Mouse (Mus musculus): ENCODE results near the gene Hlx. TPM values are rescaled to one million over a fixed set of nuclear protein-coding genes. Genes with fewer than 3 reads are reported as not detected.
A peak's percentile ranks its signal among the peaks of the same experiment; 100 is the strongest.

Gene Hlx
- polyA plus RNA-seq, 2 experiments = 16.2 to 21.8 TPM

GRCm38 (mm10) chr1:184728561-184729115 lies 3.8 kb downstream of the Hlx start:
- Histone ChIP-seq H3K36me3 (ENCODE audit: control insufficient read depth, insufficient read depth, low read length) (no peaks in the 10 kb centered on the region; the same call in 1 of the 2 replicates), H3K4me2 (replicated peaks; ENCODE audit: low read depth, low read length, severe bottlenecking) (peak overlapping the region; percentile 93), H3K9me3 (ENCODE audit: control insufficient read depth, low read length) (no peaks in the 10 kb centered on the region), H3K9ac (ENCODE audit: low read depth, low read length, severe bottlenecking) (peak overlapping the region; percentile 18; the same call in 1 of the 2 replicates), H3K27ac (replicated peaks; ENCODE audit: low read depth, low read length) (no peak overlapping the region), H3K27me3 (ENCODE audit: control insufficient read depth, insufficient read depth, low read length) (peaks cover 89% of the 10 kb centered on the region), H3K4me1 (ENCODE audit: control insufficient read depth, insufficient read depth, low read length) (peaks cover 12% of the 10 kb centered on the region), H3K4me3 (replicated peaks; ENCODE audit: low read length) (peak overlapping the region; percentile 60)
- TF ChIP-seq POLR2A (IDR thresholded peaks at IDR 0.05; ENCODE audit: borderline replicate concordance, extremely low read depth, insufficient read depth, insufficient read length) = no peak
- 14% methylated on average over 6 of the region's 6 CpGs for WGBS
- ATAC-seq (ENCODE audit: low FRiP score, low read depth) = no peak
- DNase-seq (ENCODE audit: low spot score) = no peak

DNA sequence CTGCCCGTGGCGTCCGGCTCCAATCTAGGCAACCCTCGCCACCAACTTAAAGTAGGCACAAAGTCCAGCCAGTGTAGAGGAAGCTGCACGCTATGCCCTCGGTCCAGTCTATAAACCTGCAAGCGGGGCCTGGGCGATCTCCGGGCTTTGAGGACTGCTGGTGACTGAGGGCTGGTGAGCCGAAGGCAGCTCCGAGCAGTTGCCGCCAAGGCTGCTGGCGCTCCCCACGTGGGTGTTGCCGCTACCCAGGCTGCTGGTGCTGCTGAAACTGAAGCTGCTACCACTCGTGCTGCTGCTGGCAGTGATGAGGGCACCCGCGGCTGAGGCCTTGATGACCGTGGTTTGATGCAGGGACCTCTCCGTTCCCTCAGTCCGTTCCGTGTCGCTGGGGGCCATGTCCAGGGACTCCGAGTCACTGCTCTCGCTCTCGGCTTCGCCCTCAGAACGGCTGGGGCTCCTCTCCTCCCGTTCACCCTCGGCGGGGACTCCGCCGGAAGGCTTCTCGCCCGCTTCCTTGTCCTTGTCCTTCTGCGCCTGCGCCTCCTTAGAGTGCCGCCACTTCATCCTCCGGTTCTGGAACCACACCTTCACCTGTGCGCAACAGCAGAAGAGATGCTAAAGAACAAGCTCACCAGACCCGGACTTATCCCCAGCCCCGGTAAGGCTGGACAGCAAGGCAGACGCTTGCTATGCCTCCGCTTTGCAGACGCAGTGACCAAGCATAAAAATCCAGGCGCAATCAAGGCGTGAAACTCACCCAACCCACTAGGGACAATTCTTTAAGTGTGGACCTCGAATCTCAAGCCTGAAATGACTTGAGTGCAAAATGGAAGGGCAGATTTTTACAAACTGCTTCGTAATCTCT lies 4.8 kb downstream of the Hlx start:
- H3K36me3 ChIP-seq (ENCODE audit: control insufficient read depth, insufficient read depth, low read length) = no peaks in the 10 kb centered on the region; the same call in 1 of the 2 replicates
- H3K4me3 ChIP-seq (replicated peaks; ENCODE audit: low read length) = peak overlapping the region; percentile 60
- 5% methylated on average over 49 of the region's 49 CpGs for whole genome bisulfite sequencing
- H3K27me3 ChIP-seq (ENCODE audit: control insufficient read depth, insufficient read depth, low read length) = peaks cover 89% of the 10 kb centered on the region
- peak overlapping the region; percentile 93 for H3K4me2 ChIP-seq (replicated peaks; ENCODE audit: low read depth, low read length, severe bottlenecking)
- ATAC-seq (ENCODE audit: low FRiP score, low read depth) (0 out of 2 replicates have a peak, but pooled peaks have one; percentile 31), DNase-seq (ENCODE audit: low spot score) (no peak)
- peaks cover 9% of the 10 kb centered on the region for H3K4me1 ChIP-seq (ENCODE audit: control insufficient read depth, insufficient read depth, low read length)
- no peaks in the 10 kb centered on the region for H3K9me3 ChIP-seq (ENCODE audit: control insufficient read depth, low read length)
- peak overlapping the region; percentile 39; the same call in 1 of the 2 replicates for H3K9ac ChIP-seq (ENCODE audit: low read depth, low read length, severe bottlenecking)
- no peak for TF ChIP-seq POLR2A (IDR thresholded peaks at IDR 0.05; ENCODE audit: borderline replicate concordance, extremely low read depth, insufficient read depth, insufficient read length)
- no peak overlapping the region for H3K27ac ChIP-seq (replicated peaks; ENCODE audit: low read depth, low read length)

GRCm38 (mm10) chr1:184726576-184727300 lies 5.7 kb downstream of the Hlx start:
- peak overlapping the region; percentile 39; the same call in 1 of the 2 replicates for H3K9ac ChIP-seq (ENCODE audit: low read depth, low read length, severe bottlenecking)
- peaks cover 98% of the 10 kb centered on the region for H3K27me3 ChIP-seq (ENCODE audit: control insufficient read depth, insufficient read depth, low read length)
- no peak for ATAC-seq (ENCODE audit: low FRiP score, low read depth)
- no peak overlapping the region for H3K27ac ChIP-seq (replicated peaks; ENCODE audit: low read depth, low read length)
- TF ChIP-seq POLR2A (IDR thresholded peaks at IDR 0.05; ENCODE audit: borderline replicate concordance, extremely low read depth, insufficient read depth, insufficient read length) = no peak
- 21% methylated on average over 16 of the region's 16 CpGs for WGBS
- peak overlapping the region; percentile 93 for H3K4me2 ChIP-seq (replicated peaks; ENCODE audit: low read depth, low read length, severe bottlenecking)
- no peaks in the 10 kb centered on the region; the same call in 1 of the 2 replicates for H3K36me3 ChIP-seq (ENCODE audit: control insufficient read depth, insufficient read depth, low read length)
- H3K4me1 ChIP-seq (ENCODE audit: control insufficient read depth, insufficient read depth, low read length) = peaks cover 9% of the 10 kb centered on the region
- peak overlapping the region; percentile 60 for H3K4me3 ChIP-seq (replicated peaks; ENCODE audit: low read length)
- H3K9me3 ChIP-seq (ENCODE audit: control insufficient read depth, low read length) = no peaks in the 10 kb centered on the region
- DNase-seq (ENCODE audit: low spot score) = no peak

- H3K9me3 ChIP-seq (ENCODE audit: control insufficient read depth, low read length) = no peaks in the 10 kb centered on the region
- no peak overlapping the region for H3K4me2 ChIP-seq (replicated peaks; ENCODE audit: low read depth, low read length, severe bottlenecking)
- no peak overlapping the region for H3K4me3 ChIP-seq (replicated peaks; ENCODE audit: low read length)
- peaks cover 9% of the 10 kb centered on the region for H3K4me1 ChIP-seq (ENCODE audit: control insufficient read depth, insufficient read depth, low read length)
- no peak overlapping the region for H3K27ac ChIP-seq (replicated peaks; ENCODE audit: low read depth, low read length)
- H3K27me3 ChIP-seq (ENCODE audit: control insufficient read depth, insufficient read depth, low read length) = peaks cover 100% of the 10 kb centered on the region
- TF ChIP-seq POLR2A (IDR thresholded peaks at IDR 0.05; ENCODE audit: borderline replicate concordance, extremely low read depth, insufficient read depth, insufficient read length) = no peak
- no peaks in the 10 kb centered on the region; the same call in 1 of the 2 replicates for H3K36me3 ChIP-seq (ENCODE audit: control insufficient read depth, insufficient read depth, low read length)
- 10% methylated on average over 11 of the region's 11 CpGs for WGBS
- DNase-seq (ENCODE audit: low spot score) (no peak), ATAC-seq (ENCODE audit: low FRiP score, low read depth) (no peak)
- no peak overlapping the region for H3K9ac ChIP-seq (ENCODE audit: low read depth, low read length, severe bottlenecking)
These were observed 7.1 kb downstream of the Hlx start for GRCm38 (mm10) chr1:184725318-184725790.
